Mouse (Mus musculus) hindbrain, embryonic 15.5 days (tissue): ENCODE measurements around the gene Tacc2. TPM values are rescaled to one million over a fixed set of nuclear protein-coding genes. Genes with fewer than 3 reads are reported as not detected.

Experiments used
- ATAC-seq: fragments of 200-750 bp; cut with Nextera tagmentation; 2 replicates; pipeline ENCODE4 v1.8.0; 2017; ENCODE audit warnings: low read depth, moderate number of reproducible peaks, moderate TSS enrichment; ENCODE audit not compliant: low FRiP score
- H3K27ac ChIP-seq: fragments of 300-500 bp; sonication (generic); replicated peaks from 2 replicates; pipeline ENCODE4 v1.5.1; 2015; ENCODE audit warnings: mild to moderate bottlenecking, inconsistent platforms
- H3K27me3 ChIP-seq: fragments of 300-500 bp; sonication (generic); 2 replicates; pipeline ENCODE4 v1.6.1; 2015; ENCODE audit warnings: control low read depth, inconsistent platforms
- H3K36me3 ChIP-seq: fragments of 300-500 bp; sonication (generic); 2 replicates; pipeline ENCODE4 v1.6.1; 2015; ENCODE audit warnings: control low read depth, inconsistent platforms
- H3K4me1 ChIP-seq: fragments of 300-500 bp; sonication (generic); replicated peaks from 2 replicates; pipeline ENCODE4 v1.6.1; 2015; ENCODE audit warnings: control low read depth, inconsistent platforms
- H3K4me2 ChIP-seq: fragments of 300-500 bp; sonication (generic); 2 replicates; pipeline ENCODE4 v1.6.1; 2015; ENCODE audit warnings: moderate library complexity, mild to moderate bottlenecking, inconsistent platforms
- H3K4me3 ChIP-seq: fragments of 300-500 bp; sonication (generic); 2 replicates; pipeline ENCODE4 v1.5.1; 2015; ENCODE audit warnings: mild to moderate bottlenecking, inconsistent platforms
- H3K9ac ChIP-seq: fragments of 300-500 bp; sonication (generic); 2 replicates; pipeline ENCODE4 v1.6.1; 2015; ENCODE audit warnings: inconsistent platforms
- H3K9me3 ChIP-seq: fragments of 300-500 bp; sonication (generic); 2 replicates; pipeline ENCODE4 v1.6.1; 2016; ENCODE audit warnings: control low read depth, inconsistent platforms
- WGBS: fragments of 180-500 bp; shearing (Covaris S2); methylation state at CpG from one replicate; pipeline ENCODE4 v1.1.7; 2015; 5-methylcytosine and 5-hydroxymethylcytosine counted together
- polyA plus RNA-seq: library from polyadenylated mRNA; unstranded; fragments of >200 nt; fragmentation: Nextera tagmentation; extraction: Ambion mirVana; gene quantifications from 2 replicates; pipeline ENCODE4 v1.2.1, GENCODE M21; 2015

Gene Tacc2
- polyA plus RNA-seq, 1 experiment from 2014 or later: 65.3 TPM

- no peaks in the 10 kb centered on the region; the same call in 1 of the 2 replicates for H3K4me1 ChIP-seq
- H3K9me3 ChIP-seq: no peaks in the 10 kb centered on the region
- no peaks in the 10 kb centered on the region for H3K27me3 ChIP-seq
- H3K36me3 ChIP-seq: no peaks in the 10 kb centered on the region
- no peak overlapping the region for H3K4me2 ChIP-seq
- no peak for ATAC-seq
- 70% methylated on average over 8 of the region's 8 CpGs for WGBS
- no peak overlapping the region for H3K4me3 ChIP-seq
- H3K9ac ChIP-seq: no peak overlapping the region
- H3K27ac ChIP-seq: no peak overlapping the region
Measured at GRCm38 (mm10) chr7:130803251-130803825, 226.1 kb downstream of the Tacc2 start.

DNA sequence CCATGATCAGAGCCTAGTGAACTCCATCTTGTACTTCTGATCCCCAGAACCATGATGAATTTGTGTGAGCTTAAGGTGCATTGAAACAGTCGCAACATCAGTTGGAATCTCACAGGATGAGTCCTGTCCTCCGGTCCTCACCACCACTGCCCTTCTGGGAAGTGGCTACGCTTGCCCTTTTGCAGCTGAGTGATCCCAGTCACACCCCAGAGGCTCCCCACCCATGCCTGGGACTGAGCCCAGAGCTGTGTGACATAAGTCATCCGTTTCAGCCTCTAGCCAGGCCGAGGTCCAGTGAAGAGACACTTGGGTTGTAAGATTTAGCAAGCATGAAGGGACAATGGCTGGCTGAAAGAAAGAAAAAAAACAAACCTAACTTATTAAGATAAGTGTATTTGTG is 227.8 kb downstream of the Tacc2 start:
- 84% methylated on average over 5 of the region's 5 CpGs for WGBS
- no peak overlapping the region for H3K9ac ChIP-seq
- H3K27me3 ChIP-seq: no peaks in the 10 kb centered on the region
- no peaks in the 10 kb centered on the region for H3K9me3 ChIP-seq
- no peak overlapping the region for H3K27ac ChIP-seq
- H3K4me1 ChIP-seq: no peaks in the 10 kb centered on the region; the same call in 1 of the 2 replicates
- no peak for ATAC-seq
- no peak overlapping the region for H3K4me2 ChIP-seq
- H3K36me3 ChIP-seq: no peaks in the 10 kb centered on the region
- H3K4me3 ChIP-seq: no peak overlapping the region

GRCm38 (mm10) chr7:130807749-130808148 is 230.5 kb downstream of the Tacc2 start:
- Histone ChIP-seq H3K27ac (no peak overlapping the region), H3K4me2 (no peak overlapping the region), H3K27me3 (no peaks in the 10 kb centered on the region), H3K36me3 (no peaks in the 10 kb centered on the region), H3K4me1 (no peaks in the 10 kb centered on the region; the same call in 1 of the 2 replicates), H3K9me3 (no peaks in the 10 kb centered on the region), H3K9ac (no peak overlapping the region), H3K4me3 (no peak overlapping the region)
- WGBS: 71% methylated on average over 8 of the region's 8 CpGs
- no peak for ATAC-seq

DNA sequence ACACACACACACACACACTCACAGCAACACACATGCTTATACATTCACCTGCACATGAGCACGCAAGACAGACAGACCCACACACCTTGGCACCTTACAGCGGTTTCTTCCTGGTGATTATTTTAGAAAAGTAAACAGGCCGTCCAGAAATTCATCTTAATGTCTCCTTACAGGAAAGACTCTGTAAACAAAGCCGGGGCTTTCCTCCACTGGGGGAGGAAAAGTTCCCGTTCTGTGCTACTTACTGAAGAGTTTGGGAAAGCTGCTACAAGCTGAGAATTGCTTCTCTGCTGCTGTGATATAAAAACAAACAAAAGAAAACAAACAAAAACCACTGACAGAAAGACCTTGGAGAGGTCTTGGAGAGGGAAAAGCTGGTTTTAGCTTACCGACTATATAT is 231.5 kb downstream of the Tacc2 start:
- Histone ChIP-seq H3K36me3 (no peaks in the 10 kb centered on the region), H3K27me3 (no peaks in the 10 kb centered on the region), H3K4me1 (no peaks in the 10 kb centered on the region; the same call in 1 of the 2 replicates), H3K4me3 (no peak overlapping the region), H3K9me3 (no peaks in the 10 kb centered on the region), H3K9ac (no peak overlapping the region), H3K4me2 (no peak overlapping the region), H3K27ac (no peak overlapping the region)
- 81% methylated on average over 6 of the region's 6 CpGs for WGBS
- ATAC-seq: no peak

DNA sequence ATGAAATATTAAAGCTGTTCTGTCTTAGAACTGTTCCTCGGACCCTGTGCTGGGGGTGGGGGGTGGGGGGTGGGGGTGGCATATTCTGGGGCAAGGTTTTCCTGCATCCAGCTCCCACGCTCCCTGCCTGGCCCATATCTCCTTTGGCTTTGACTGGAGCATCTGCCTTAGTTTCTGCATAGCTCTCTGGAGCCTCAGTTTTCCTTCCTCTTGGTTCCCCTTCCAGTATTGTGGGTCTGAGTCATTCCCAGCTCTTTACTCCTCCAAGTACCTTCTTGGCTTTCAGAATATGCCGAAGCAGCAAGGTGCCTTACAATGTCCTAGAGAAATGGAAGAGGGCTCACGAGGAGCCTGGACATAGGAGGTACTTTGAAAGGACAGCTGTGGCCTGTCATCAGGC is 233.0 kb downstream of the Tacc2 start:
- Histone ChIP-seq H3K27ac (no peak overlapping the region), H3K4me2 (no peak overlapping the region), H3K9me3 (no peaks in the 10 kb centered on the region), H3K4me1 (no peaks in the 10 kb centered on the region; the same call in 1 of the 2 replicates), H3K4me3 (no peak overlapping the region), H3K36me3 (no peaks in the 10 kb centered on the region), H3K9ac (no peak overlapping the region), H3K27me3 (no peaks in the 10 kb centered on the region)
- WGBS: 82% methylated on average over 4 of the region's 4 CpGs
- ATAC-seq: no peak

GRCm38 (mm10) chr7:130812407-130812806 is 235.2 kb downstream of the Tacc2 start:
- Histone ChIP-seq H3K36me3 (no peaks in the 10 kb centered on the region), H3K9ac (no peak overlapping the region), H3K4me2 (no peak overlapping the region), H3K4me1 (no peaks in the 10 kb centered on the region; the same call in 1 of the 2 replicates), H3K9me3 (no peaks in the 10 kb centered on the region), H3K27me3 (no peaks in the 10 kb centered on the region), H3K4me3 (no peak overlapping the region), H3K27ac (no peak overlapping the region)
- WGBS: 42% methylated on average over 16 of the region's 16 CpGs
- ATAC-seq: no peak

Other genes starting within 250 kb of the Tacc2 start
- gene Ate1, start 57.1 kb upstream of the Tacc2 start, polyA plus RNA-seq: 110 and 114 TPM in 2 replicates
- 81.4 and 86.2 TPM in 2 replicates for gene Nsmce4a, start 4.3 kb upstream of the Tacc2 start, polyA plus RNA-seq
- gene Btbd16, start 196.6 kb downstream of the Tacc2 start, polyA plus RNA-seq: 0.09 TPM in 1 of 2 replicates, not detected in the other